Mouse (Mus musculus): ENCODE results near the gene Orc6.

Gene Orc6

GRCm38 (mm10) chr8:85299434-85300077 is at the start of gene Orc6, which contains the start of gene Vps35:
TSS of gene Orc6 (plus strand) at chr8:85299632.
TSS of gene Vps35 (minus strand) at chr8:85299802.
- peak; percentile 93 to 95 for DNase-seq (ENCODE audit: low spot score in 2 of 2)

GRCm38 (mm10) chr8:85286846-85287245 is 12.6 kb upstream of the Orc6 start:
- DNase-seq (ENCODE audit: low spot score in 2 of 2): no peak

DNA sequence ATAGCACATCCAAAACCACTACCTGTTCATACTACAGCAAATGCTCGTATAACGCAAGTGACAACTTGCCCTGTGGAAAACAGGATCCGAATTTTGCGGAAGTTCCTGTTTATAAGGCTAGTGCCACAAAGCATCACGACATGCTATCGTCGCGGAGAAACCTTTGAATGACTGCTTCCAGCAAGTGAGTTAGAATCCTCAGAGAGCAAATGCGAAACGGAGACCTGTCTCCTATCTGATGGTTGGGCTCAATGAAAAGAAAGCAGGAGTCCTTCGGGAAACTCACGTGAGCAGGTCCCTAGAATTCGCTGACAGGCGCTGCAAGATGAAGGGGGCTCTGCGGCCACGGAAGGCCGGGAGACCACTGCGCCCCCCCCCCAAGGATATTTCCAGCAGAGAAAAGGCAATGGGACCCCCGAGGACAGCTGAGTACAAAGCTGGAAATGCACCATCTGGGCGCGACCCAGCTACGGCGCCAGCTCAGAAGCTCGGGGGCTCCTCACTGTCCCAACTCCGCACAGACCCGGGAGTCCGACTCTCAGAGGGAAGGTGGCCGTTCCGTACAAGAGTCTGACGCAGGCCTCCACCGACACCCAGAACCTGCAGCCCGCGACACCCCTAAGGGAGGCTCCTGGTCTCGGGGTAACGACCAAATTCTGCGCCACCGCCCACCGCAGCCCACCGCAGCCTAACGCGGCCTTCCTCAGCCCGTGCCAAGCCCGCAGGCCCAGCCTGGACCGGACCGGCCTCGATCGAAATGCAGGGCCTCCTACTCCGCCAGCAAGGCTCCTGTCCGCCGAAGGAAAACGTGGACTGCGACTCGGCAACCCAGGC is 615 bp upstream of the Orc6 start:
- DNase-seq (ENCODE audit: low spot score in 2 of 2): no peak

DNA sequence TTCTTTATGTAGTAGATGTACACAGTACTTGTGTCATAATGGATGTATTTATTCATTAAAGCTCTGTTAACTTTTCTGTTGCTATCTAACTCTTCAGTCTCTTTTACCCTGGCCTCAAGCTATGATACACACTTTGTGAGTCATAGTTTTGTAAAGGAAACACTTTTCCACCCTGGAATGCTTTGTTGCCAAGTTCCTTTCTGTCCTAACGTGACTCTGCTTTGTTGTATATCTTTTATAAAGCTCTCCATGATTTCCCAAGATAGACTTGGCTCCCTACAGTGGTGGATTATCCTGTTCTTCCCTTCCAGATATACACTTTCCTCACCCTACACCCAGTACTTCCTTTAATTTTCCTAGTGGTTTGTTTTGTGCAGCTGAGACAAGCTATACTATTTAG is 2.5 kb downstream of the Orc6 start:
- no peak for DNase-seq (ENCODE audit: low spot score in 2 of 2)

DNA sequence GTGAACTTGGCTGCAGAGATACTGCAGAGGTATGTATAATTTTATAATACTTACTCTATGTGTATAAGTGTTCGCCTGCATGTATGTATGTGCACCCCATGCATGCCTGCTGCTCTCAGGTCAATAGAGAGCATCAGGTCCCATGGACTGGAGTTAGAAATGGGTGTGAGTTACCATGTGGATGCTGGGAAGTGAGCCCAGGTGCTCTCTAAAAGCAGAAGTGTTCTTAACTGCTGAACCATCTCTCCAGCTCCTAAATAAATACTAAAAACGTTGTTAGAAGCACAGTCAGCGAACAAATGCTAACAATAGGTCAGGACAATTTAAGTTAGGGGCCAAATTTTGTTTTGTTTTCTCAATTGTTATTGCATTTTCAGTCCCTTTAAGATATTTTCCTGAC is 3.5 kb downstream of the Orc6 start:
- no peak for DNase-seq (ENCODE audit: low spot score in 2 of 2)

- DNase-seq (ENCODE audit: low spot score in 2 of 2): no peak
These were observed 4.1 kb downstream of the Orc6 start for GRCm38 (mm10) chr8:85303531-85303930.

DNA sequence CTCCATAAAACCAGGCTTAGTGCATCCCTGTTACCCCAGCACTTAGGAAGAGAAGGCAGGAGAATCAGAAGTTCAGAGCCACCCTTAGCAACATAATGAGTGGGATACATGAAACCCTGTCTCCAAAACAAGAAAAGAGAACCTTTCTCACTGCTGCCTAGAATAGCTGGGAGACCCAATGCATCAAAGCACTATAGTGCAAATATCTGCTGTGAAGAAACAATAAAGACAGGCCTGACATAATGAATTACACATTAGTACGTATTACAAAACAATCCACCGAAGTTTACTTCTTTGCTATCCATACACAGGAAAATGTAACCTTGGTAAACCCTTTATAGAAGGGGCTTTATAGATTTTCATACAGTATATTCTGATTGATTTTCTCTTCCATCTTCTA is 9.1 kb downstream of the Orc6 start:
- no peak for DNase-seq (ENCODE audit: low spot score in 2 of 2)

GRCm38 (mm10) chr8:85311743-85312142 is 12.3 kb downstream of the Orc6 start:
- DNase-seq (ENCODE audit: low spot score in 2 of 2): peak in 1 of 2 experiments; percentile 20

- no peak for DNase-seq (ENCODE audit: low spot score in 2 of 2)
These were observed 13.6 kb downstream of the Orc6 start for GRCm38 (mm10) chr8:85313036-85313435.

GRCm38 (mm10) chr8:85318534-85318933 is 19.1 kb downstream of the Orc6 start:
- no peak for DNase-seq (ENCODE audit: low spot score in 2 of 2)

GRCm38 (mm10) chr8:85321981-85322380 is 22.5 kb downstream of the Orc6 start:
- DNase-seq (ENCODE audit: low spot score in 2 of 2): no peak

GRCm38 (mm10) chr8:85323084-85323483 is 23.7 kb downstream of the Orc6 start:
- DNase-seq (ENCODE audit: low spot score in 2 of 2): no peak

DNA sequence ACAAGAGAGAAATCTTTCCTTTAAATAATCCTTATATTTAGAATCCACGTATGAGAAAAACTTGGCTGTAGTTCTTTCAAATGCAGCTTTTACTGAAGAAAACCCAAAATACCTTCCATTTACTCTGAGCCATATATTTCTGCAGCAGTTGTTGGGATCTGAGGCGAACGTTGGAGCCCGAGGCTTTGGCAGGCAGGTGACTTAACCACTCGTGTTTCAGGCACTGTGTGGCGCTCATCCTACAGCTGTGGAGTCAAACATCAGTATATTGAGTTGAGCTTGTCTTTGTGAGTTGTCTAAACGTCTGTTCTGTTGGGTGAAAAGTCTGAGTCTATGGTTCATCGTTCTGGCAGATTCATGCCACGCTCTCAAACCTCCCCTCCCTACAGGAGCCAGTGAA is 27.6 kb downstream of the Orc6 start:
- no peak for DNase-seq (ENCODE audit: low spot score in 2 of 2)

GRCm38 (mm10) chr8:85329506-85329905 is 30.1 kb downstream of the Orc6 start:
- no peak for DNase-seq (ENCODE audit: low spot score in 2 of 2)

GRCm38 (mm10) chr8:85335105-85335504 is 35.7 kb downstream of the Orc6 start:
- no peak for DNase-seq (ENCODE audit: low spot score in 2 of 2)

GRCm38 (mm10) chr8:85336211-85336933 is 36.9 kb downstream of the Orc6 start:
- no peak for DNase-seq (ENCODE audit: low spot score in 2 of 2)

DNA sequence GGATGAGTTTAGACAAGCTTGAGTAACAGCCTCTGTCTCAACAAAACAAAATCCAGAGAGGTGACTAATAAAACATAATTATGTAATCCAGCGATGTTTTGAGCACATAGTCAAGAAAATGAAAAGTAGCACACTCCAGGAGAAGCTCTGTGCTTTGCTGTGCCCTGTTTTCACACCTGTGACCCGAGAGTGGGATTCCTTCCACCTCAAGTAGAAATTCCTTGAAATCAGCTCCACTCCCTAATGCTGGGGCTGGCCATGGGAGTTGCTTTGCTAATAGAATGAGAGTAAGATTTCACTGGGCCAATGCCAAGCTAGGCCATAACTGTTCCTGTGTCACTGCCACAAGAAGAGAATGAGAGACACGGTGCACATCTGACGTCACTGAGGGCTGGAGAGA is 38.2 kb downstream of the Orc6 start:
- DNase-seq (ENCODE audit: low spot score in 2 of 2): no peak

GRCm38 (mm10) chr8:85339871-85340573 is 40.6 kb downstream of the Orc6 start:
- no peak for DNase-seq (ENCODE audit: low spot score in 2 of 2)

GRCm38 (mm10) chr8:85353287-85353686 is 53.9 kb downstream of the Orc6 start:
- DNase-seq (ENCODE audit: low spot score in 2 of 2): no peak
